Mouse (Mus musculus) MEL (cell line): ENCODE measurements at regions not wholly inside any gene's neighbourhood (a gene's known extent, or its start where the extent isn't known, plus 50 kb on each side); places are given as distances from the start of the nearest gene placed in this dataset.

Experiments
- DNase-seq: peaks from one replicate; pipeline ENCODE4 v3.0.0; 2011; ENCODE audit warnings: low read depth, low spot score
- H3K27ac ChIP-seq: 2 replicates; pipeline ENCODE4 v1.5.1; 2012; ENCODE audit warnings: low read depth, mild to moderate bottlenecking, control low read depth, low read length, moderate library complexity; ENCODE audit not compliant: control insufficient read depth
- H3K27me3 ChIP-seq, 2 experiments: fragments of 150-350 bp in 1 of 2; sonication (generic) in 1 of 2; 2 replicates each; pipeline ENCODE4 v1.6.1; 2012; ENCODE audit warnings: low read length in 2 of 2, mild to moderate bottlenecking in 2 of 2, improper control_type of control experiment in 1 of 2, moderate library complexity in 1 of 2; ENCODE audit not compliant: insufficient read depth in 2 of 2, control insufficient read depth in 1 of 2
- H3K36me3 ChIP-seq, 2 experiments: 2 replicates each; pipeline ENCODE4 v1.6.1; 2012 to 2014; ENCODE audit warnings: low read length in 2 of 2, improper control_type of control experiment in 1 of 2, inconsistent platforms in 1 of 2, mild to moderate bottlenecking in 1 of 2; ENCODE audit not compliant: insufficient read depth in 2 of 2, control insufficient read depth in 1 of 2
- H3K4me1 ChIP-seq, 2 experiments: fragments of 150-350 bp in 1 of 2; sonication (generic) in 1 of 2; 2 replicates each; pipeline ENCODE4 v1.6.1; 2012; ENCODE audit warnings: low read length in 2 of 2, improper control_type of control experiment in 1 of 2, mild to moderate bottlenecking in 1 of 2; ENCODE audit not compliant: insufficient read depth in 2 of 2, control insufficient read depth in 1 of 2
- H3K4me3 ChIP-seq, 2 experiments: fragments of 150-350 bp in 1 of 2; sonication (generic) in 1 of 2; 2 replicates each; pipeline ENCODE4 v1.5.1; 2012; ENCODE audit warnings: low read depth in 2 of 2, low read length in 2 of 2, mild to moderate bottlenecking in 2 of 2, moderate library complexity in 2 of 2, control low read depth in 1 of 2, improper control_type of control experiment in 1 of 2; ENCODE audit not compliant: control insufficient read depth in 1 of 2, insufficient read depth in 1 of 2
- H3K79me2 ChIP-seq: 2 replicates; pipeline ENCODE4 v1.6.1; 2012; ENCODE audit warnings: mild to moderate bottlenecking, low read length, moderate library complexity; ENCODE audit not compliant: control insufficient read depth, poor library complexity, insufficient read depth
- H3K9ac ChIP-seq: 2 replicates; pipeline ENCODE4 v1.6.1; 2012; ENCODE audit warnings: low read depth, mild to moderate bottlenecking, control low read depth, low read length, moderate library complexity; ENCODE audit not compliant: control insufficient read depth, poor library complexity, severe bottlenecking
- H3K9me3 ChIP-seq: fragments of 150-350 bp; sonication (generic); replicated peaks from 2 replicates; pipeline ENCODE4 v1.6.1; 2012; ENCODE audit warnings: mild to moderate bottlenecking, low read length, improper control_type of control experiment, moderate library complexity; ENCODE audit not compliant: insufficient read depth
- CHD1 ChIP-seq: IDR thresholded peaks from 2 replicates; pipeline ENCODE4 v1.6.1; 2012; ENCODE audit warnings: low read depth, mild to moderate bottlenecking, inconsistent platforms, low read length, improper control_type of control experiment
- ELF1 ChIP-seq: IDR thresholded peaks from 2 replicates; pipeline ENCODE4 v1.6.1; 2014; ENCODE audit warnings: low read depth, mild to moderate bottlenecking, inconsistent platforms, low read length, improper control_type of control experiment, moderate library complexity
- EP300 ChIP-seq, 2 experiments: IDR thresholded peaks; 2 replicates each; pipeline ENCODE4 v1.6.1; 2011; ENCODE audit warnings: improper control_type of control experiment in 2 of 2, low read length in 2 of 2, low read depth in 1 of 2, mild to moderate bottlenecking in 1 of 2
- HCFC1 ChIP-seq: IDR thresholded peaks from 2 replicates; pipeline ENCODE4 v1.6.1; 2012; ENCODE audit warnings: low read depth, mild to moderate bottlenecking, inconsistent platforms, low read length, improper control_type of control experiment, moderate library complexity
- JUND ChIP-seq: IDR thresholded peaks from 2 replicates; pipeline ENCODE4 v1.6.1; 2011; ENCODE audit warnings: low read depth, mild to moderate bottlenecking, improper control_type of control experiment, low read length
- MAX ChIP-seq: IDR thresholded peaks from 2 replicates; pipeline ENCODE4 v1.6.1; 2011; ENCODE audit warnings: low read length, improper control_type of control experiment
- MEF2A ChIP-seq: IDR thresholded peaks from 2 replicates; pipeline ENCODE4 v1.6.1; 2014; ENCODE audit warnings: low read depth, mild to moderate bottlenecking, inconsistent platforms, low read length, improper control_type of control experiment; ENCODE audit not compliant: poor library complexity, insufficient replicate concordance, severe bottlenecking; ENCODE audit errors: extremely low read depth
- MXI1 ChIP-seq: IDR thresholded peaks from 2 replicates; pipeline ENCODE4 v1.6.1; 2011; ENCODE audit warnings: mild to moderate bottlenecking, low read depth, low read length, improper control_type of control experiment
- MYB ChIP-seq: IDR thresholded peaks from 2 replicates; pipeline ENCODE4 v1.6.1; 2011; ENCODE audit warnings: mild to moderate bottlenecking, low read depth, low read length, improper control_type of control experiment
- NELFE ChIP-seq: IDR thresholded peaks from 2 replicates; pipeline ENCODE4 v1.6.1; 2011; ENCODE audit warnings: low read depth, low read length, improper control_type of control experiment
- POLR2AphosphoS2 ChIP-seq: IDR thresholded peaks from 2 replicates; pipeline ENCODE4 v1.6.1; 2011; ENCODE audit warnings: low read length, improper control_type of control experiment
- SMC3 ChIP-seq: IDR thresholded peaks from 2 replicates; pipeline ENCODE4 v1.6.1; 2011; ENCODE audit warnings: low read depth, low read length, improper control_type of control experiment
- TAL1 ChIP-seq: IDR thresholded peaks from 2 replicates; pipeline ENCODE4 v1.6.1; 2012; ENCODE audit warnings: mild to moderate bottlenecking, inconsistent platforms, low read length, moderate library complexity, mixed read lengths
- TBP ChIP-seq: IDR thresholded peaks from 2 replicates; pipeline ENCODE4 v1.8.0; 2011; ENCODE audit warnings: low read depth, low read length, improper control_type of control experiment
- UBTF ChIP-seq: IDR thresholded peaks from 2 replicates; pipeline ENCODE4 v1.6.1; 2012; ENCODE audit warnings: low read depth, mild to moderate bottlenecking, inconsistent platforms, low read length, improper control_type of control experiment, moderate library complexity, borderline replicate concordance; ENCODE audit not compliant: insufficient read depth
- ZMIZ1 ChIP-seq: IDR thresholded peaks from 2 replicates; pipeline ENCODE4 v1.6.1; 2012; ENCODE audit warnings: low read depth, mild to moderate bottlenecking, inconsistent platforms, low read length, improper control_type of control experiment, moderate library complexity
- ZNF384 ChIP-seq: IDR thresholded peaks from 2 replicates; pipeline ENCODE4 v1.6.1; 2012; ENCODE audit warnings: low read depth, mild to moderate bottlenecking, inconsistent platforms, low read length, improper control_type of control experiment

DNA sequence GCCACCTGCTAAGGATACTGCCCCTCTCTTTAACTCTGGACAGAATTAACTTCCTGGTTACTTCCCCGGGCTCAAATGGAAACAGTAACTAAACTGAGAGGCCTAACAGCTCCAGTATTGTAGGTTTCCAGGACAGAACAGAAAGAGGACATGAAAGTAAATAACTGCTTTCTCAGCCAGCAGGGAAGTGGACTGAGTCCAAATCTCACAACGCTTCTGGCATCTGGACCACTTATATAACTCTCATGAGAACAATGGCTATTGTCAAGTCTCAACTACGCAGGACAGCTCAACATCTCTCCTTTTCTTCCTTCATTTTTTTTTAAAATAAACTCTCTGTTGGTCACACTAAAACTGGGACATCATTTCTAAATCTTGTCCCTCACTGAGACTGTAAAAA is 594.8 kb downstream of the Rapgef2 start:
- DNase-seq: no peak
- Histone ChIP-seq H3K9ac (no peak overlapping the region), H3K9me3 (no peaks in the 10 kb centered on the region)
- TF ChIP-seq TAL1 (no peak), NELFE (no peak), SMC3 (no peak), POLR2AphosphoS2 (no peak), CHD1 (no peak), MEF2A (no peak), MAX (no peak), ZNF384 (no peak), MXI1 (no peak), ZMIZ1 (no peak), TBP (no peak), EP300 (IDR thresholded peaks at IDR 0.05; ENCODE audit: low read depth in 1 of 2, low read length in 2 of 2) (no peak)
- TF ChIP-seq, all 39 proteins: peak for 0
- Histone ChIP-seq H3K27ac (no peak overlapping the region), H3K4me1 (no peaks in the 10 kb centered on the region), H3K79me2 (no peaks in the 10 kb centered on the region), H3K27me3 (no peaks in the 10 kb centered on the region), H3K36me3 (no peaks in the 10 kb centered on the region), H3K4me3 (no peak overlapping the region)

- no peak for DNase-seq
- H3K4me1 ChIP-seq: no peaks in the 10 kb centered on the region
- H3K27me3 ChIP-seq: no peaks in the 10 kb centered on the region
- H3K36me3 ChIP-seq: no peaks in the 10 kb centered on the region
- no peak overlapping the region for H3K9ac ChIP-seq
- H3K27ac ChIP-seq: no peak overlapping the region
- no peaks in the 10 kb centered on the region for H3K9me3 ChIP-seq
- H3K79me2 ChIP-seq: no peaks in the 10 kb centered on the region
- TF ChIP-seq UBTF: no peak
- no peak for TF ChIP-seq JUND
- no peak overlapping the region for H3K4me3 ChIP-seq
Observed at GRCm38 (mm10) chr3:78677656-78678055, 608.7 kb downstream of the Rapgef2 start.

GRCm38 (mm10) chr3:78676806-78677205 is 609.5 kb downstream of the Rapgef2 start:
- TF ChIP-seq ELF1 (no peak), MYB (no peak), HCFC1 (no peak)
- TF ChIP-seq, all 39 proteins: peak for 0
- Histone ChIP-seq H3K9me3 (no peaks in the 10 kb centered on the region), H3K36me3 (no peaks in the 10 kb centered on the region), H3K4me3 (no peak overlapping the region), H3K27me3 (no peaks in the 10 kb centered on the region), H3K79me2 (no peaks in the 10 kb centered on the region), H3K27ac (no peak overlapping the region), H3K9ac (no peak overlapping the region), H3K4me1 (no peaks in the 10 kb centered on the region)
- DNase-seq: no peak
